Mouse (Mus musculus): Measurements from ENCODE around the gene Psd. TPM values are rescaled to one million over a fixed set of nuclear protein-coding genes. Genes with fewer than 3 reads are reported as not detected.

Psd gene
- polyA plus RNA-seq, 1 experiment from 2014 or later: 7.4 TPM

- H3K4me1 ChIP-seq (ENCODE audit: control insufficient read depth in 2 of 2, insufficient read depth in 2 of 2, low read length in 2 of 2): no peaks in the 10 kb centered on the region
- H3K36me3 ChIP-seq (ENCODE audit: control insufficient read depth, insufficient read depth, low read length): peaks cover 63% of the 10 kb centered on the region
- no peak overlapping the region for H3K4me2 ChIP-seq (ENCODE audit: low read length)
- no peak overlapping the region for H3K27ac ChIP-seq (replicated peaks in 1 of 2; ENCODE audit: control insufficient read depth in 1 of 2, insufficient read depth in 1 of 2, low read depth in 2 of 2, low read length in 2 of 2)
- ATAC-seq (ENCODE audit: insufficient number of reproducible peaks, insufficient read depth, low FRiP score, low read depth): no peak
- H3K9me3 ChIP-seq (ENCODE audit: control insufficient read depth, low read length): no peaks in the 10 kb centered on the region
- 86% methylated on average over 6 of the region's 6 CpGs for WGBS
- H3K9ac ChIP-seq (ENCODE audit: low read length): no peak overlapping the region
- no peaks in the 10 kb centered on the region for H3K27me3 ChIP-seq (ENCODE audit: control insufficient read depth, insufficient read depth, low read length)
- no peak overlapping the region for H3K4me3 ChIP-seq (ENCODE audit: control insufficient read depth in 1 of 2, insufficient read depth in 1 of 2, low read depth in 1 of 2, low read length in 2 of 2)
Measured at GRCm38 (mm10) chr19:46286047-46286446, 40.9 kb downstream of the Psd start.

DNA sequence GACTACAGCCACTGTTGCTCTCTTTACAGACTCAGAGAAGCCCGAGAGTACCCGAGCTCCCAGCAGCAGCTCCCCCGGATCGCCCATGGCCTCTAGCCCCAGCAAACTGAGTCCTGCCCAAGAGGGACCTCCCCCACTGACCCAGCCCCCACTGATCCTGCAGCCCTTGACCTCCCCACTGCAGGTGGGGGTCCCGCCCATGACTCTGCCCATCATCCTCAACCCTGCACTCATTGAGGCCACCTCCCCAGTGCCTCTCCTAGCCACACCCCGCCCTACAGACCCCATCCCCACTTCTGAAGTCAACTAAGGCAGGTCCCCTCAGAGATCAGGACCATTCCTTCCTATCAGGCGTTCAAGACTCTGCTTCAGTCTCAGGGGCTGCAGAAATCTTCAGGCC is 41.3 kb downstream of the Psd start:
- Histone ChIP-seq H3K4me3 (ENCODE audit: control insufficient read depth in 1 of 2, insufficient read depth in 1 of 2, low read depth in 1 of 2, low read length in 2 of 2) (no peak overlapping the region), H3K4me1 (ENCODE audit: control insufficient read depth in 2 of 2, insufficient read depth in 2 of 2, low read length in 2 of 2) (no peaks in the 10 kb centered on the region), H3K9ac (ENCODE audit: low read length) (no peak overlapping the region), H3K36me3 (ENCODE audit: control insufficient read depth, insufficient read depth, low read length) (peaks cover 68% of the 10 kb centered on the region), H3K27ac (replicated peaks in 1 of 2; ENCODE audit: control insufficient read depth in 1 of 2, insufficient read depth in 1 of 2, low read depth in 2 of 2, low read length in 2 of 2) (no peak overlapping the region), H3K4me2 (ENCODE audit: low read length) (no peak overlapping the region), H3K9me3 (ENCODE audit: control insufficient read depth, low read length) (no peaks in the 10 kb centered on the region), H3K27me3 (ENCODE audit: control insufficient read depth, insufficient read depth, low read length) (no peaks in the 10 kb centered on the region)
- ATAC-seq (ENCODE audit: insufficient number of reproducible peaks, insufficient read depth, low FRiP score, low read depth): no peak
- 82% methylated on average over 7 of the region's 7 CpGs for WGBS

DNA sequence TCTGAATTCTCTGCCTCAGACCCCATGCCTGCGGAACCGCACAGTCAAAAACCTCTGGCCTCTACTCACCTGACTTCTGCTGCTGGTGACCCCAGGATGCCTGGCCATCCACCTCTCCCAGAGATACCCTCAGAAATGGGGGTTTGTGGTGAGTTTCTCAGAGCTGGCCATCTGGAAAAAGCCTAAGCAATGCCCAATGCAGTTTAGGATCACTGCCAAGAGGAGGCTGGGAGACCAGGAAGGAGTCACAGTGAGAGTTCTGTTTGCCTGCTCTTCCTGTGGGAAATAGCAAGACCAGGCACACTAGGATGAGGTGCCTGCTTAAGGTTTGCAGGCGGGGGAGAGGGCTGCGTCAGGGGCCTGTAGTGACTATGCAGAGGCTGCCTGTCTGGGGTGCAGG is 42.3 kb downstream of the Psd start:
- Histone ChIP-seq H3K4me3 (ENCODE audit: control insufficient read depth in 1 of 2, insufficient read depth in 1 of 2, low read depth in 1 of 2, low read length in 2 of 2) (no peak overlapping the region), H3K9me3 (ENCODE audit: control insufficient read depth, low read length) (no peaks in the 10 kb centered on the region), H3K27ac (replicated peaks in 1 of 2; ENCODE audit: control insufficient read depth in 1 of 2, insufficient read depth in 1 of 2, low read depth in 2 of 2, low read length in 2 of 2) (no peak overlapping the region), H3K4me1 (ENCODE audit: control insufficient read depth in 2 of 2, insufficient read depth in 2 of 2, low read length in 2 of 2) (no peaks in the 10 kb centered on the region), H3K36me3 (ENCODE audit: control insufficient read depth, insufficient read depth, low read length) (peaks cover 77% of the 10 kb centered on the region), H3K27me3 (ENCODE audit: control insufficient read depth, insufficient read depth, low read length) (no peaks in the 10 kb centered on the region), H3K4me2 (ENCODE audit: low read length) (no peak overlapping the region), H3K9ac (ENCODE audit: low read length) (no peak overlapping the region)
- no peak for ATAC-seq (ENCODE audit: insufficient number of reproducible peaks, insufficient read depth, low FRiP score, low read depth)
- WGBS: 91% methylated on average over 4 of the region's 4 CpGs

- no peaks in the 10 kb centered on the region for H3K9me3 ChIP-seq (ENCODE audit: control insufficient read depth, low read length)
- H3K27me3 ChIP-seq (ENCODE audit: control insufficient read depth, insufficient read depth, low read length): no peaks in the 10 kb centered on the region
- no peak overlapping the region for H3K27ac ChIP-seq (replicated peaks in 1 of 2; ENCODE audit: control insufficient read depth in 1 of 2, insufficient read depth in 1 of 2, low read depth in 2 of 2, low read length in 2 of 2)
- no peaks in the 10 kb centered on the region for H3K4me1 ChIP-seq (ENCODE audit: control insufficient read depth in 2 of 2, insufficient read depth in 2 of 2, low read length in 2 of 2)
- H3K4me2 ChIP-seq (ENCODE audit: low read length): no peak overlapping the region
- H3K4me3 ChIP-seq (ENCODE audit: control insufficient read depth in 1 of 2, insufficient read depth in 1 of 2, low read depth in 1 of 2, low read length in 2 of 2): no peak overlapping the region
- H3K36me3 ChIP-seq (ENCODE audit: control insufficient read depth, insufficient read depth, low read length): peaks cover 98% of the 10 kb centered on the region
- H3K9ac ChIP-seq (ENCODE audit: low read length): no peak overlapping the region
- ATAC-seq (ENCODE audit: insufficient number of reproducible peaks, insufficient read depth, low FRiP score, low read depth): no peak
- 93% methylated on average over 11 of the region's 11 CpGs for WGBS
Measured at GRCm38 (mm10) chr19:46282081-46282849, 44.7 kb downstream of the Psd start.

GRCm38 (mm10) chr19:46275307-46275706 is 51.6 kb downstream of the Psd start:
- H3K27me3 ChIP-seq (ENCODE audit: control insufficient read depth, insufficient read depth, low read length): no peaks in the 10 kb centered on the region
- H3K27ac ChIP-seq (replicated peaks in 1 of 2; ENCODE audit: control insufficient read depth in 1 of 2, insufficient read depth in 1 of 2, low read depth in 2 of 2, low read length in 2 of 2): no peak overlapping the region
- H3K4me1 ChIP-seq (ENCODE audit: control insufficient read depth in 2 of 2, insufficient read depth in 2 of 2, low read length in 2 of 2): no peaks in the 10 kb centered on the region
- no peak overlapping the region for H3K4me3 ChIP-seq (ENCODE audit: control insufficient read depth in 1 of 2, insufficient read depth in 1 of 2, low read depth in 1 of 2, low read length in 2 of 2)
- peaks cover 89% of the 10 kb centered on the region for H3K36me3 ChIP-seq (ENCODE audit: control insufficient read depth, insufficient read depth, low read length)
- H3K4me2 ChIP-seq (ENCODE audit: low read length): no peak overlapping the region
- no peak for ATAC-seq (ENCODE audit: insufficient number of reproducible peaks, insufficient read depth, low FRiP score, low read depth)
- no peak overlapping the region for H3K9ac ChIP-seq (ENCODE audit: low read length)
- no peaks in the 10 kb centered on the region for H3K9me3 ChIP-seq (ENCODE audit: control insufficient read depth, low read length)

- no peak overlapping the region for H3K9ac ChIP-seq (ENCODE audit: low read length)
- WGBS: 90% methylated on average over 7 of the region's 7 CpGs
- peaks cover 100% of the 10 kb centered on the region for H3K36me3 ChIP-seq (ENCODE audit: control insufficient read depth, insufficient read depth, low read length)
- no peaks in the 10 kb centered on the region for H3K4me1 ChIP-seq (ENCODE audit: control insufficient read depth in 2 of 2, insufficient read depth in 2 of 2, low read length in 2 of 2)
- no peaks in the 10 kb centered on the region for H3K9me3 ChIP-seq (ENCODE audit: control insufficient read depth, low read length)
- no peaks in the 10 kb centered on the region for H3K27me3 ChIP-seq (ENCODE audit: control insufficient read depth, insufficient read depth, low read length)
- no peak overlapping the region for H3K4me3 ChIP-seq (ENCODE audit: control insufficient read depth in 1 of 2, insufficient read depth in 1 of 2, low read depth in 1 of 2, low read length in 2 of 2)
- no peak overlapping the region for H3K4me2 ChIP-seq (ENCODE audit: low read length)
- H3K27ac ChIP-seq (replicated peaks in 1 of 2; ENCODE audit: control insufficient read depth in 1 of 2, insufficient read depth in 1 of 2, low read depth in 2 of 2, low read length in 2 of 2): no peak overlapping the region
- no peak for ATAC-seq (ENCODE audit: insufficient number of reproducible peaks, insufficient read depth, low FRiP score, low read depth)
Measured at GRCm38 (mm10) chr19:46264762-46265161, 62.2 kb downstream of the Psd start.

MicroRNA genes within 50 kb of the gene (microRNA counts, 519-probe panel; counts per million panel counts)
- 322 counts per million, percentile 70 among the panel's probes with 10 or more counts for microRNA mmu-miR-146b

Small RNA genes within 50 kb of the gene (microRNA-seq; reads per million reads assigned to microRNA genes)
- gene Mir146b: not detected

Other genes with a start within 250 kb of the Psd start
- gene Elovl3, start 195.3 kb downstream of the Psd start, polyA plus RNA-seq (2014; fragmentation: Nextera tagmentation; extraction: Ambion mirVana): not detected in 2 replicates
- 0.51 and 0.66 TPM in 2 replicates for gene Pitx3, start 178.8 kb downstream of the Psd start, polyA plus RNA-seq (2014; fragmentation: Nextera tagmentation; extraction: Ambion mirVana)
- 43.5 and 45.0 TPM in 2 replicates for gene Gbf1, start 174.6 kb downstream of the Psd start, polyA plus RNA-seq (2014; fragmentation: Nextera tagmentation; extraction: Ambion mirVana)
- gene Nfkb2, start 22.8 kb downstream of the Psd start, polyA plus RNA-seq (2014; fragmentation: Nextera tagmentation; extraction: Ambion mirVana): 7.0 and 7.4 TPM in 2 replicates
- 10.4 and 11.8 TPM in 2 replicates for gene Fbxl15, start 1.0 kb upstream of the Psd start, polyA plus RNA-seq (2014; fragmentation: Nextera tagmentation; extraction: Ambion mirVana)
- 125 and 128 TPM in 2 replicates for gene Cuedc2, start 11.5 kb upstream of the Psd start, polyA plus RNA-seq (2014; fragmentation: Nextera tagmentation; extraction: Ambion mirVana)
- 4.4 and 6.4 TPM in 2 replicates for gene Mfsd13a, start 14.0 kb upstream of the Psd start, polyA plus RNA-seq (2014; fragmentation: Nextera tagmentation; extraction: Ambion mirVana)
- 0.62 and 1.8 TPM in 2 replicates for gene 2310034G01Rik, start 23.1 kb upstream of the Psd start, polyA plus RNA-seq (2014; fragmentation: Nextera tagmentation; extraction: Ambion mirVana)
- gene Actr1a, start 68.6 kb upstream of the Psd start, polyA plus RNA-seq (2014; fragmentation: Nextera tagmentation; extraction: Ambion mirVana): 117 and 126 TPM in 2 replicates
- 18.3 and 18.8 TPM in 2 replicates for gene Sufu, start 69.7 kb upstream of the Psd start, polyA plus RNA-seq (2014; fragmentation: Nextera tagmentation; extraction: Ambion mirVana)
- 23.4 TPM in 2 replicates for gene Trim8, start 174.5 kb upstream of the Psd start, polyA plus RNA-seq (2014; fragmentation: Nextera tagmentation; extraction: Ambion mirVana)
- gene Arl3, start 246.0 kb upstream of the Psd start, polyA plus RNA-seq (2014; fragmentation: Nextera tagmentation; extraction: Ambion mirVana): 54.4 and 72.5 TPM in 2 replicates
- 8.0 and 8.8 TPM in 2 replicates for gene Sfxn2, start 246.2 kb upstream of the Psd start, polyA plus RNA-seq (2014; fragmentation: Nextera tagmentation; extraction: Ambion mirVana)